In genomic region chr17:31789906-31790279, GRCm38 (mm10) we compare ENCODE assay signal across 8 mouse cellular contexts.
A peak's percentile ranks its signal among the peaks of the same experiment; 100 is the strongest.
DNase-seq lines count a peak whose midpoint lies in the region; ATAC-seq and TF ChIP-seq lines count a peak whose summit lies in the region.

No protein-coding gene starts in this region.

- H3K9me3 ChIP-seq in heart, postnatal 0 days (replicated peaks; ENCODE audit: control insufficient read depth, low read length), result no peaks in the 10 kb centered on the region
- H3K9me3 ChIP-seq in limb, embryonic 11.5 days (ENCODE audit: control insufficient read depth, low read length), result no peaks in the 10 kb centered on the region

- H3K9ac ChIP-seq in heart, postnatal 0 days (replicated peaks; ENCODE audit: low read depth, low read length), result no peak overlapping the region
- H3K9ac ChIP-seq in limb, embryonic 11.5 days (ENCODE audit: low read length), result no peak overlapping the region

- no peak overlapping the region for H3K4me3 ChIP-seq in heart, postnatal 0 days (ENCODE audit: low read depth, low read length)
- H3K4me3 ChIP-seq in limb, embryonic 11.5 days (ENCODE audit: low read depth, low read length), result no peak overlapping the region

- DNase-seq in adrenal gland, postnatal 14 days, result peak; percentile 69
- DNase-seq in adrenal gland, adult 8-10 months, result no peak
- DNase-seq in R1 (ENCODE audit: low read depth, low spot score), result peak; percentile 50
- no peak for DNase-seq in heart, postnatal 0 days (ENCODE audit: low spot score)
- peak; percentile 61 for DNase-seq in limb, embryonic 11.5 days (ENCODE audit: low spot score)
- DNase-seq in retina, embryonic 14.5 days (ENCODE audit: low spot score), result peak; percentile 83
- no peak for DNase-seq in gastrocnemius, postnatal 10 days
- DNase-seq in frontal cortex, adult 2 months (ENCODE audit: extremely low spot score in 1 of 2, low spot score in 1 of 2), result no peak

- WGBS in heart, postnatal 0 days, result 39% methylated on average over 5 of the region's 5 CpGs
- WGBS in limb, embryonic 11.5 days, result 7% methylated on average over 5 of the region's 5 CpGs

- no peak for ATAC-seq in heart, postnatal 0 days (ENCODE audit: insufficient read depth, low read depth)
- ATAC-seq in limb, embryonic 11.5 days (ENCODE audit: insufficient number of reproducible peaks, low FRiP score, low TSS enrichment, low read depth), result no peak

- H3K27ac ChIP-seq in heart, postnatal 0 days (ENCODE audit: low read depth), result peak overlapping the region; percentile 59; the same call in 1 of the 2 replicates
- no peak overlapping the region for H3K27ac ChIP-seq in limb, embryonic 11.5 days (replicated peaks; ENCODE audit: low read depth, low read length)

- H3K27me3 ChIP-seq in heart, postnatal 0 days (ENCODE audit: control insufficient read depth, insufficient read depth, low read length), result no peaks in the 10 kb centered on the region
- H3K27me3 ChIP-seq in limb, embryonic 11.5 days (ENCODE audit: control insufficient read depth, insufficient read depth, low read length), result no peaks in the 10 kb centered on the region

- TF ChIP-seq CTCF in heart, postnatal 0 days (IDR thresholded peaks at IDR 0.05; ENCODE audit: low read depth), result no peak

- H3K4me2 ChIP-seq in heart, postnatal 0 days (ENCODE audit: low read depth, low read length), result no peak overlapping the region
- H3K4me2 ChIP-seq in limb, embryonic 11.5 days (ENCODE audit: low read depth, severe bottlenecking), result peak overlapping the region; percentile 29

- no peaks in the 10 kb centered on the region for H3K36me3 ChIP-seq in heart, postnatal 0 days (replicated peaks; ENCODE audit: control insufficient read depth, insufficient read depth, low read length)
- no peaks in the 10 kb centered on the region for H3K36me3 ChIP-seq in limb, embryonic 11.5 days (ENCODE audit: control insufficient read depth, insufficient read depth, low read length)

- peaks cover 20% of the 10 kb centered on the region for H3K4me1 ChIP-seq in heart, postnatal 0 days (ENCODE audit: control insufficient read depth, insufficient read depth)
- peaks cover 16% of the 10 kb centered on the region for H3K4me1 ChIP-seq in limb, embryonic 11.5 days (ENCODE audit: control insufficient read depth, insufficient read depth, low read length)

- TF ChIP-seq EP300 in heart, postnatal 0 days (IDR thresholded peaks at IDR 0.05; ENCODE audit: low read depth), result no peak

Comparison
In these comparisons a context has a peak if more than half of its experiments do, and no peak if none do; other contexts are left out.
1. DNase-seq: peak in adrenal gland, postnatal 14 days (single experiment), R1 (single experiment), limb, embryonic 11.5 days (single experiment) and retina, embryonic 14.5 days (single experiment); none in adrenal gland, adult 8-10 months (single experiment), heart, postnatal 0 days (single experiment), gastrocnemius, postnatal 10 days (single experiment) and frontal cortex, adult 2 months (0 of 2).